Mouse (Mus musculus): Measurements from ENCODE around the gene Eif4g2.

Eif4g2 gene

DNA sequence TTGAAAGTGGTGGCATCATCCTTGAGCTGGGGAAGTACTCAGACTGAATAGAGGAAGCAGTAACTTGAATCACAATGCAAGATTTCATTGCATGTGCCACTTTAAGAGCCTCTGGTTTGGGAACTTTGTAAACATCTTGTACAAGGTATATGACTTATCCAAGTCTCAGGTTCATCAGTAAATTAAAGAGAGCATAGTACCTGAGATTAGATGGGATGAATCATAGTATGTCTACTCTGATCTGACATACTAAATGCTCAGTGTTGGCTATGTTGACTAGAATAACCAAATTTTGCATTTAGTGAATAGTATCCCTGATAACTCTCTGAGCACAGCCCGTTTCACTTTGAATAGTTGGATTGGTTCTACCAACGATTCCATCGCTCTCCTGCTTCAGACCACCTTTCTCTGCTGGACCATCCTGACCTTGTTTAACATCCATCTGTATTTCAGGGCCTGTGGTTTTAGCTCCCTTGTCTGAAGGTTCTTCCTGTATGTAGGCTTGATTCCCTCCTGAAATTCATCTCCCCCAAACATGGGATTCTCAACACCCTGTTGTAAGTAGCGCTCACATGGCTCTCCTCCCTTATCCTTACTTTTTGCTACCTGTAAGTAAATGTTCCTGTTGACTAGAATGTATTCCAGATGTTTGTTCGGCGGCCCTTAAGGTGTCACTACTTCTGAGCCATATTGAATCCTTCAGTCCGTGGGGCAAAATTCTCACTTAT lies 13.2 kb downstream of the Eif4g2 start:
- DNase-seq: no peak

DNA sequence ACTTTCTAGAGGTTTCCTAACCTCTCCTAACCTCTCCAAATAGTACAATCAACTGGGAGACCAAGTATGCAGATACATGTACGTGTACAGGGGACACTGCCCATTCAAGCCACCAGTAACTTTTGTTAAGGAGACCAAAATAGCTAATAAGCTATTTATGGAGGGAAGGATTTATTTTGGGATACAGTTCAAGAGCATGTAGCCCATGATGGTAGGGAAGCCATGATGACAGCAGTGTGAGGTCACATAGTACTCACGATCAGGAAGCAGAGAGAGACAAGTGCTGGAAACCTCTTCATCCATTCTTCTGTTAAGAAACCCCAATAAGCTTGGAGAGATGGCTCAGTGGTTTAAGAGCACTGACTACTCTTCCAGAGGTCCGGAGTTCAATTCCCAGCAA lies 14.6 kb downstream of the Eif4g2 start:
- no peak for DNase-seq

DNA sequence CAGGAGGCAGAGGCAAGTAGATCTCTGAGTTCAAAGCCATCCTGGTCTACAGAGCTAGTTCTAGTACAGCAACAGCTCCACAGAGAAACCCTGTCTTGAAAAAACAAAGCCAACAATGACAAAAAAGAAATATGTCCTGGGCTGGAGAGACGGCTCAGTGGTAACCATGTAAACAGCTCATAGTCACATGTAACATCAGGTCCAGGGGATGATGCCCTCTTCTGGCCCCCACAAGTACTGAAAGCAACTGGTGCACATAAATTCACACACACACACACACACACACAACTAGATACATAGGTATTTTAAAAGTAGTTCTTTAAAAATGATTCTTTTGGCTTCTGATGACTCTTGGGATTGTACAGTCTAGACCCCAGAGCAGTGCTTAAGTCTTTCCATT lies 19.9 kb downstream of the Eif4g2 start:
- DNase-seq: no peak

DNA sequence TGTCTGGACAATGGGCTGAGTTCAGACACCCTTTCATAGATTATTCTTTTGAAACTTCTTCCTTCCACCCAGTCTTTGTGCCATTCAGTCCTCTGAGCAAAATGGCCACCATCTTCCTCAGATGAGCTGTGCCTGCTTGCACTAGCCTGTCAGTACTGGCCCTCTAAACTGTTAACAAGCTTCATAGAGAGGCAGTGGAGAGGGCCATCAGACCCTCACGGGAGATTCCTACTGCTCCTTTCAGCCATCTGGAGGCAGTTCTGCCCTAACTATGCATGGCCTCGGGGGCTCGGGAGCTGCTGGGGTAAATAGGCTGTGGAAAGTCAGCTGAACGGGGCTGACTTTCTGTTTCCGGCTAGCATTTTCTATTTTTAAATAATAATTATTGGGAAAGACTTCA lies 23.3 kb downstream of the Eif4g2 start:
- DNase-seq: no peak

DNA sequence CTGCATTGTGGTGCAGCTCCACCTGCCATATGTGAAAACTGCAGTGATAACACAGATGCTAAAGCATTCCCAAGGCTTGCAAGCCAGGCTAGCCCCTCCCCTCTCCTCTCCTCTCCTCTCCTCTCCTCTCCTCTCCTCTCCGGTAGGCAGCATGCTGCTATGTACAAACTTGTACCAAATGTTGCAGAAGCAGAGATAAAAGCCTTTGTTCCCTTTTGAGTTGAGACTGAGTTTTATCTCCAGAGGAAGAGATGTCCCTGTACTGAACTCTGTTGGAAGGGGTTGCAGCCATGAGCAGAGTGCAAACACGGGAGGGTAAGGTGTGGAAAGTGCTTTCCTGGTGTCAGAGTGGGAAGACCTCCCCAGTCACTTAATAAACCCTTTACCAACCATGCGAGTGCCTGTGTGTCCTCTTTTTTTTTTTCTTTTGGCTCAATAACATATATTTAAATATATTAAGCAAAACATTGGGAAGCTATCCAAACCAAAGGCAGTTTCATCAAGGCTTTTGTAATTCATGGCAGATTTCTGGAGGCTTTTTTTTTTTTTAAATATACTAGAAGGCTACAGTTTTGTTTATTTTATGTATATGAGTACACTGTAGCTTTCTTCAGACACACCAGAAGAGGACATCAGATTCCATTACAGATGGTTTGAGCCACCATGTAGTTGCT lies 26.7 kb downstream of the Eif4g2 start:
- no peak for DNase-seq

DNA sequence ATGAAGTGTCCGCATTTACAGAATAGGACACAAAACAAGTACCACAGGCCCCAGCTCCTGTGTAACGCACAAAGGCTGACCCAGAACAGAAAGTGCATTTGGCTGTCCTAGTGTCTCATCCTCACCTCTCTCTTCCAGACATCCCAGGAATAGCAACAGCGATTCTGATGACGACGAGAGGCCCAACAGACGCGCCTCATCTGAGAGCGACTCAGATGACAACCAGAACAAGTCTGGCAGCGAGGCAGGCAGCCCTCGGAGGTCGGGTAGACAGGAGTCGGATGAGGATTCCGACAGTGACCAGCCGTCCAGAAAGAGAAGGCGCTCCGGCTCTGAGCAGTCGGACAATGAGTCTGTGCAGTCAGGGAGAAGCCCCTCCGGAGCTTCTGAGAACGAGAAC lies 27.6 kb downstream of the Eif4g2 start:
- DNase-seq: no peak

DNA sequence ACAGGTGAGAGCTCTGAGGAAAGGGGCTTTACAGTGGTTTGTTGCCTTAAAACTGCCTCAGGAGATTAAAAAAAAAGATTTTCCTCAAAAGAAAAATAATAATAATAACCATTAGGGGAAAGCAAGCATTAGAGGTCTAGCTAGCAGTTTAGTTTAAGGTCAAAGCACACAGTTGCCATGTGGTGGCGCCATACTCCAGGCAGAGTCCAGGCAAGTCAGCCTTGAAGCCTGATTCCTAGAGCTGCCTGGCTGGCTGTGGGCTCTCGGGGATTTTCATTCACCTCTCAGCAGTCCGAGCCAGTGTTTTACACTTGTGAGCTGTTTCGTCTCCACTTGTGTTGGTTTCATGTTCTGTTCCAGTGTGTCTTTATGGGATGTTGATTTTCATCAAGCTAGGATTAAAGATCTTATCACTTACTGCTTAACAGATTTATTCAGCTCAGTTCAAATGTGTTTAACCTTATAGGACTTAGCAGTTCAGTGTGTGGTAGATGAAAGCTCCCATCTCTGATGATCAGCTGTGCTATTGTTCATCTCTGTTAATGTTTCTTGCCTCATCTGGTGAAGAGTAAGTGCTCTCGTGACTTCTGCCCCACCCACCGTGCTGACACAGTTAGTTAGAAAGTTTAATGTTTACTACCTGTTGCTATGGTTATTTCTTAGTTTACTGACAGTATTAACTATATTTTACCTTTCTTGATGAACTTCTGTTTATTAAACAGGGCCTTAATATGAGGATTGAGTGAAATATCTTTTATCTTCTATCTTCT lies 33.0 kb downstream of the Eif4g2 start:
- peak; percentile 69 for DNase-seq

DNA sequence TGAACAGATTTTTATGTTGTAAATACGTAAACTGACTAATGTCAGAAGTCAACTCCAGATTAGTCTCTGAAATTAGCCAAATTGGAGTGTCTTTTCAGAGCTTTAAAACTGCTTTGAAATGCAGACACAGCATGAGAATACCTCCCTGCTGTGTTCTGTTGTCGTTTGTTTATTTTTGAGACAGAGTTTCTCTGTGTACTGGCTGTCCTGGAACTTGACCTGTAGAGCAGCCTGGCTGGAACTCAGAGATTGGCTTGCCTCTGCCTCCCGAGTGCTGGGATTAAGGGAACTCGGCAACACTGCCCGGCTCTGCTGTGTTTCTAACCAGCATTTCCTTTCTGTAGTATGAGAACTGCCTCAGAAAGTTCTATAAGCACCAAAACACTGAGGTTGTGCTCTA lies 33.9 kb downstream of the Eif4g2 start:
- DNase-seq: no peak

DNA sequence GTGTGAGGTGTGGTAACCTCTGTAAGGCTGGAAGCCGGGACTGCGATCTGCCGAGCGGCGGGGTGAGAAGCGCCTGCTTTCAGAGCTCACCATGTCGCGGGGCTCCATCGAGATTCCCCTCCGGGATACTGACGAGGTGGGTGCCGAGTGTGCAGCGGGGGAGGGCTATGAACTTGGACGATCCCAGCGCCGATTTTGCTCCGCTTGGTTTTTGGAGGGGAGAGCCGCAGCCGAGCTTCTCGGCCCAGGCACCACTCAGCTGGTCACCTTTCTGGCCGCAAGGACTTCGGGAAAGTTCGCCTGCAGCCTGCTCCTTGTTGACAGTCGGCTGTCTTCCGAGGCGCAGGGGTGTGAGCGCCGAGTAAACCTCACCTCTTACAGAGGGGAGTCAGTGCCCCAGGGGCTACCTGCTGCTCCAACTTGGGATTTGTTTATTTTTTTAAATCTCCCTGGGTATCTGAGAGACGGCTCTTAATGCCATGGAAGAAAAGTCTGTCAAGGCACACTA lies 53.7 kb downstream of the Eif4g2 start:
- DNase-seq: no peak

DNA sequence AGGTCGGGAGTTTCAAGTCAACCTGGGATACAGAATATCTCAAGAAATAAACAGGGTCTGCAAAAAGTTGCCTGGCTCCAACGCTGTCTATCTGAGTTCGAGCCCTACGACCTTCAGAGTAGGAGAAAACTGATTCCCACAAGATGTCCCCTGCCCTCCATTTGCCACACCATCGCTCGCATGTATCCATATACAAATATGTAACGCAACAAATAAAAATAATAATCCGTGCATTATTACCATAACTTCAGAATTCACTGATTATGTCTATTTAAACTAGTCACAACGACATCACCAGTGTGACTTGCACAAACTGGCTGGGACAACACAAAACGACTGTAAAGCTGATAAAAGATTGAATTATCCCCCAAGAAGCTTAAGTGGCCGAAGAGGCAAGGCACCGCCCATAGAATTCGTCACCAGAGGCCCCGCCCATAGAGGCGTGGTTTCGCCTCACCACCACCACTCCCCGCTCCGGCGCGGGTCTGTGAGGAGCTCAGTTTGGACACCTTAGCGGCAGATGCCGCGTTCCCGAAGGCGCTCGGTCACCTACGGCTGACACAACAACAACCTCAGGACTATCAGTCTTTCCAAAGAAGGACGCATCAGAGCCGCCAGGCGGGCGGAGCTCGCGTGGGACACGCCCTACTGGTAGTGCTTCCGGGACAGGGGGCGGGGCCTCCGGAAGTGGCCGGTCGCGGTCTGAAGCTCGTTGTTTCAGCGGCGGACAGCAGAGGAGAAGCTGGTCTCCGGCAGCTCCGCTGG lies 54.4 kb downstream of the Eif4g2 start, which contains the start of gene Ctr9:
Gene Ctr9, plus strand, starts transcription at position 671 of the 765 bp plus-strand sequence.
- peak; percentile 90 for DNase-seq

DNA sequence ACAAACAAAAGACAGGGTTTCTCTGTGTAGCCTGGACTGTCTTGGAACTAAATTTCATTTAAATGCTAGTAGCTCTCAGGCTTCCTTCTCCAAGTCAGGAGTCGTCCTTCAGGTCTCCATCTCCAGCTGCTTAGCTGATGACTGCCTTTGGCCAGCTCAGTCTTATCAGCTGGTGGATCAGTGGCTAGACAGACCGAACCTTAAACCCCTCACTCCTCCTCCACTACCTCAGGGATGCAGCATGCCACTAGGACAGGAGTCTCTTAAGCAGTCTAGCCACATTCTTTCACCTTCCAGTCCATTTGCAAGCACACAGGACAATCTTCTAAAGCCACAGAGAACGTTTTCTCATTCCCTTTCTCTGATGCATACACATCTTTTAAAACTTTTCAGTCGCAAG lies 57.9 kb downstream of the Eif4g2 start:
- no peak for DNase-seq

DNA sequence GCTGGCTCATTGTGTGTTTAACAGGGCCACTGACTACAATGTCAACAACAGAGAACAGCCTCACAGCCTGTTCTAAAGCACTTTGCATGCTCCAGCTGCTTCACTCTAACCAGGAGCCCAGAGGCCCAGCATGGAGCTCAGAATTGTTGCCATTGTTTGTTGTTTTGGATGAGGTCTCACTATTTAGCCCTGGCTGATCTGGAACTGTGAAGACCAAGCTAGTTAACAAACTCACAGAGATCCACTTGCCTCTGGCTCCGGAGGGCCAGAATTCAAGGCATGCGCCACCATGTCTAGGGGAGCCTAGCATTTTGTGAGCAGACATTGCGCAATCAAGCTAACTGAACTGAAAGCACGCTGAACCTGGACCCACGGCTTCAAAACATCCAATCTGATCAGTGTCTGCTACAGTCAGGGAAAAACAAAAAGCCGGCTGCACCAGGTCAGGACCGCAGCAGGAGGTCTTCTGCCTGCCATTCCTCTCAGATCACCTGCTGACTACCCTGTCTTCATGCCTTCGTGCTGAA lies 58.7 kb downstream of the Eif4g2 start:
- DNase-seq: no peak

DNA sequence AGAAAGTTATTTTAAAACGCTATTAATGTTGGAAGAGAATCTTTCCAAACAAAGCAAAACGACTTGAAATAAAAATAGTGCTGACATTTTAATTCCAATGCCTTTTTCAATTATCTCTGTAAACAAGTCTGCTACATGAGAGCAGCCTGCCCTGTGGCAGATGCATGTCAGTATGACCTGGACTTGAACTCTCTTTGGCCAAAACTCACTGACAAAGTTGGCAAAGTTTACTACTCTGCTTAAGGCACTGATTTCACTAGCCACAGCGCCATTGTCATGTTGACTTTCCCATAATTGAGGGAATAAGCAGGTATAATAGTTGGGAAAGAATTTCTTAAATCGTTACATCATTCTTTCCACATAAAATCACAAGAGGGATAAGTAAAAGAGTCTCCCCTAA lies 62.0 kb downstream of the Eif4g2 start:
- DNase-seq: no peak
